Mouse (Mus musculus): ENCODE results near the gene Cmip. TPM values are rescaled to one million over a fixed set of nuclear protein-coding genes. Genes with fewer than 3 reads are reported as not detected.

Cmip gene
- polyA plus RNA-seq, 1 experiment from 2014 or later: 39.0 TPM

DNA sequence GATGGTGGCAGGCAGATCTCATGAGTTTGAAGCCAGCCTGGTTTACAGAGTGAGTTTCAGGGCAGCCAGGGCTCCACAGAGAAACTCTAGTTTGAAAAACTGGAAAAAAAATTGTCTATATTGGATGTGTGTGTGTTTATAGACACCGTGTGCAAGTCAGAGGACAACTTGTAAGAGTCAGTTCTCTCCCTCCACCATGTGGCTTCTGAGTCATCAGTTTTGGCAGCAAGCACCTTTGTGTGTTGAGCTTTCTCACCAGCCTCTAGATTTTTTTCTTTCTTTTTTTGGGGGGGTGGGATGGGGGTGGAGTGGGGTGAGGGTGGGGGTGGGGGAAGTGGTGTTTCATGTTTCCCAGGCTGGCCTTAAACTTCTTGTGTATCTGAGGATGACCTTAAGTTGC, 228.5 kb downstream of the Cmip start:
- Histone ChIP-seq H3K36me3 (ENCODE audit: poor library complexity, severe bottlenecking) (no peaks in the 10 kb centered on the region), H3K4me2 (no peak overlapping the region), H3K27ac (no peak overlapping the region), H3K4me1 (no peaks in the 10 kb centered on the region), H3K4me3 (no peak overlapping the region), H3K27me3 (no peaks in the 10 kb centered on the region), H3K9ac (no peak overlapping the region), H3K9me3 (replicated peaks) (0 out of 2 replicates have a peak, but pooled peaks cover under 1% of the 10 kb centered on the region)
- WGBS: 82% methylated on average over 1 of the region's 1 CpGs
- ATAC-seq: no peak

DNA sequence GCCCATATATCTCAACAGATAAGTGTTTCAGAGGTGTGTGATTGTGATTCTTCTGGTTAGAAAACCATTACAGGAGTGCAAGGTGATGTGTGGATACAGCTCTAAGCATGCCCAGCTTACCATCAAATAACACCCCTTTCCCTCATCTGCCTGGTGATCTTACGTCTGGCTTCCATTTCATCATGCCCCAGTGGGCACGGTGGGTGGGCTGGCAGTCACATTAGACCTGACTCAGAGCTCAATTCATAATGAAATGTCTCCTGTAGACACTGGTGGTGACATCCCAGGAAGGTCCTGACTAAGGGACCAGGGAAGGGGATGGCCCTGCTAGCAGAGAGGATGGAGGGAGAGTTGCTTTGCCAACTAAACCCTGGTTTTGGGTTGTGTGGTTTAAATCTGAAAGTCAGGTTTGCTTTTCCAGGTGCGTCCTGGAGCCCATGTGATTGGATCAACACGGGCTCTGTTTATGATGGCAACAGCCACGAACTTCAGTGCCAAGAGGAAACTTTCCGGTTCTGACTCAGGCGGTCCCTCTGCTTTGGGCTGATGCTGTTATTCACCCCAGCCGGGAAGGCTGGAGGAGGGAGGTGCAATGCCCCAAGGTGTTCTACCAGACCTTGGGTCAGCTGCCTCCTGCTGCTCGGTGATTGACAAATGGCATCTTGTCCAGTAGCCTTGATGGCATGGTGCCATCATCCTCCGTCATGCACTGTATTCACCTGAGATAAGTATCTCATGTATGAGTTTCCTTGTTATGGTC, 231.6 kb downstream of the Cmip start:
- no peak overlapping the region for H3K4me2 ChIP-seq

DNA sequence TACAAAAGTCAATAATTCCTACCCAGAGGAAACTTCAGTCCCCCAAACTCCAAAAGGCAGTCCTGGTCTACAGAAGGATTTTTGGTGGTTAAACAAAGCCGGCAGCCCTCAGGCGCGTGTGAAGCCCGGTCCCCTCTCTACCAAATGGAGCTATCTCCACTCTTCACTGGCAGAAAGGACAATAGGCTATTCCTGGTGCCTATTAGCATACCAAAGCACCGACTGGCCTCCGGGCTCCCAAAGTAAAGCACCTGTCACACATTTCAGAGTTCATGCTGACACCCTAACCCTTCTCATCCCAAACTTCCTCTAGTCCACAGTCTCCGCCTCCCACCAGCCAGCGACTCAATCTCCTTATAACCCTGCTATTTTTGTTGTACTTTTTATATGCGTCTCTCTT, 236.7 kb downstream of the Cmip start:
- H3K4me1 ChIP-seq: peaks cover 10% of the 10 kb centered on the region
- H3K4me3 ChIP-seq: no peak overlapping the region
- no peak overlapping the region for H3K27ac ChIP-seq
- WGBS: 15% methylated on average over 9 of the region's 9 CpGs
- no peaks in the 10 kb centered on the region for H3K36me3 ChIP-seq (ENCODE audit: poor library complexity, severe bottlenecking)
- no peak overlapping the region for H3K4me2 ChIP-seq
- no peaks in the 10 kb centered on the region for H3K9me3 ChIP-seq (replicated peaks)
- no peak for ATAC-seq
- H3K27me3 ChIP-seq: peaks cover 19% of the 10 kb centered on the region
- H3K9ac ChIP-seq: no peak overlapping the region

More for the DNA sequence above, 231.6 kb downstream of the Cmip start:
- Histone ChIP-seq H3K27me3 (no peaks in the 10 kb centered on the region), H3K27ac (no peak overlapping the region), H3K9ac (no peak overlapping the region), H3K4me3 (no peak overlapping the region), H3K9me3 (replicated peaks) (no peaks in the 10 kb centered on the region), H3K4me1 (0 out of 2 replicates have a peak, but pooled peaks cover under 1% of the 10 kb centered on the region), H3K36me3 (ENCODE audit: poor library complexity, severe bottlenecking) (no peaks in the 10 kb centered on the region)
- WGBS: 88% methylated on average over 10 of the region's 10 CpGs
- ATAC-seq: no peak

DNA sequence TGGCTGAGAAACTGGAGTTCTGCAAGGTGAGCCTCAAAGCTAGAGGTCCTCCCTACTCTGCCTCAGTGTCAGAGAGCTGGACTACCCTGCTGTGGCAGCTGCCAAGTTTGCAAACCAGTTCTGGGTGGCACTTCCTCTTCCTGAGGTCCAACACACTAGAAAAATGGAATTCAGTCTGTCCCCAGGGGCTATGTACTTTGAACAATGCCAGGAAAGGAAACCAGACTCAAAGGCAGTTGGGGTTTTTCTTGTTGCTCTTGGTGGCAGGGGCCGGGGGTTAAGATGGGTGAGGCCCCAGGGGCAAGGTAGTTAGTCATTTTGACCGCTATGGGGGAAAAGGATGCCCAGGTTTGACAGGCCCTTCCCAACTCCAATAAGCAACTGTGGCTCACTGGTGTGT, 238.0 kb downstream of the Cmip start:
- Histone ChIP-seq H3K36me3 (ENCODE audit: poor library complexity, severe bottlenecking) (no peaks in the 10 kb centered on the region), H3K4me2 (no peak overlapping the region), H3K27me3 (peaks cover 28% of the 10 kb centered on the region), H3K9ac (no peak overlapping the region), H3K4me3 (no peak overlapping the region), H3K4me1 (peaks cover 14% of the 10 kb centered on the region), H3K9me3 (replicated peaks) (no peaks in the 10 kb centered on the region), H3K27ac (no peak overlapping the region)
- 89% methylated on average over 2 of the region's 2 CpGs for WGBS
- ATAC-seq: no peak

DNA sequence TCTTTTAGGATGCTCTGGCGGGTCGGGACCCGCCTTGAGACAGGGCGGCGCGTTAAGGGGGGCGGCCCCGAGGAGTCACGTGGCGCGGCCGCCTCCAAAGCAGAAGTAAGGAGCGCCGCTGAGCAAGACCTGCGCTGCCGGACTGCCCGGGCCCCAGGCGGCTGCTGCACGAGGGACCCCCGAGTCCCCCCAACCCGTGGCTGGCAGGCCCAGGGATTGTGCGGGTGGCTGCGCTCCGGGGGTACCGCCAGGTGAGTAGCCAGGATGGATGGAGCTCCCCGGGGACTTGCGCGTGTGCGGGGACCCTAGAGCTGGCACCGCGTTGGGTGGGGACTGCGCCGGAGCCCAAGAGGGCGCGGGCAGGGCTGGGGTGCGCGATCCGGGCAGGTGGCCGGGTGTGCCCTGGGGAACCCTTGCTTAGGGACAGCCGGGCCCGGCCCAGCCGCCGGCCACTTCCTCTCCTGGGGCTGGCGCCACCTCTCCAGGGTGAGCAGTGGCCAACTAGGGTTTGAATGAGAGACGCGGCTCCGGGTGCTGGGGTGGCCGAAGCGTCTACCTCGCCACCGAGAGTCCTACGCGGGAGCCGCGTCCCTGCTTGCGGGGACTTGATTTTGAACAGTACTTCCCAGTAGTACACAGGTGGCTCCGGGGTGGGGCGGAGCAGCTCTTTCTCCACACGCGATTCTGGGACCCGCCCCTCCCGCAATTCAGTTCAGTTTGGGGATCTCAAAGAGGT, 241.5 kb downstream of the Cmip start, which contains the start of gene Plcg2:
Gene Plcg2, plus strand, starts transcription at position 113 of the 736 bp plus-strand sequence.
- ATAC-seq: 0 out of 2 replicates have a peak, but pooled peaks have one; percentile 63
- H3K9me3 ChIP-seq (replicated peaks): no peaks in the 10 kb centered on the region
- no peak within 1 kb of the TSS for H3K27ac ChIP-seq
- no peaks in the 10 kb centered on the region for H3K36me3 ChIP-seq (ENCODE audit: poor library complexity, severe bottlenecking)
- peaks cover 31% of the 10 kb centered on the region for H3K27me3 ChIP-seq
- peak within 1 kb of the TSS; percentile 70 for H3K9ac ChIP-seq
- under 1% methylated on average over 61 of the region's 62 CpGs for WGBS
- peak within 1 kb of the TSS; percentile 100 for H3K4me2 ChIP-seq
- peak within 1 kb of the TSS; percentile 57 for H3K4me3 ChIP-seq
- H3K4me1 ChIP-seq: peaks cover 14% of the 10 kb centered on the region

DNA sequence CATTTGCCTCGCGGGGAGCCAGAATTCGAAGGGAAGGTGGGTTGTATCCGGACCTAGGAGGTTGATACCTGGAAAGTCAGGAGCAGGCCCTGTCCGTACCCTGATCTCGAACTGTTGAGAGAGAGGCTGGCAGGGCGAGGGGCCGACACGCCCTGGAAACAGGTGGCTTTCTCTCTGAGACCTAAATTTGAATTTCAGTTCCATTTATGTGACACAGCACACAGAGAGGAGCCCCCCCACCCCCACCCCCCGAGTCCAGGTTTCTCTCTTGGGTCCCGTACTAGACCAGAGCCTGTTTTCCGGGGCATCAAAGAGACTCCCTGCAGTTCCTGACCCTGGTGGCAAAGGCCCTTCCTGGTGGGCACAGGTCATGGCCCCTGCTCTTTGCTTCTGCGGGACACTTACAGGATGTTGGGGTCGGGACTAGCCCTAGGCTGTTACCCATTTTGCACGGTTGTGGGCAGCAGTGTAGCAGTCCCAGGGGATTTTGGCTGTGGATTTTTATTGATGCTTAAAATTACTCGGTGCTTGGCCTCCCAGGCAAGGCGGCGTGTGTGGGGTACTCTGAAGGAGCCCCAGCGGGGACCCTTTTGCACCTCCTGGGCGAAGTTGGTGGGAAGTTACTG, 242.2 kb downstream of the Cmip start:
- no peaks in the 10 kb centered on the region for H3K36me3 ChIP-seq (ENCODE audit: poor library complexity, severe bottlenecking)
- ATAC-seq: no peak
- H3K4me1 ChIP-seq: peaks cover 11% of the 10 kb centered on the region
- H3K27ac ChIP-seq: no peak overlapping the region
- peaks cover 31% of the 10 kb centered on the region for H3K27me3 ChIP-seq
- H3K4me3 ChIP-seq: peak overlapping the region; percentile 57
- H3K9ac ChIP-seq: peak overlapping the region; percentile 70; the same call in 1 of the 2 replicates
- H3K9me3 ChIP-seq (replicated peaks): no peaks in the 10 kb centered on the region
- 15% methylated on average over 20 of the region's 20 CpGs for WGBS
- H3K4me2 ChIP-seq: peak overlapping the region; percentile 100

DNA sequence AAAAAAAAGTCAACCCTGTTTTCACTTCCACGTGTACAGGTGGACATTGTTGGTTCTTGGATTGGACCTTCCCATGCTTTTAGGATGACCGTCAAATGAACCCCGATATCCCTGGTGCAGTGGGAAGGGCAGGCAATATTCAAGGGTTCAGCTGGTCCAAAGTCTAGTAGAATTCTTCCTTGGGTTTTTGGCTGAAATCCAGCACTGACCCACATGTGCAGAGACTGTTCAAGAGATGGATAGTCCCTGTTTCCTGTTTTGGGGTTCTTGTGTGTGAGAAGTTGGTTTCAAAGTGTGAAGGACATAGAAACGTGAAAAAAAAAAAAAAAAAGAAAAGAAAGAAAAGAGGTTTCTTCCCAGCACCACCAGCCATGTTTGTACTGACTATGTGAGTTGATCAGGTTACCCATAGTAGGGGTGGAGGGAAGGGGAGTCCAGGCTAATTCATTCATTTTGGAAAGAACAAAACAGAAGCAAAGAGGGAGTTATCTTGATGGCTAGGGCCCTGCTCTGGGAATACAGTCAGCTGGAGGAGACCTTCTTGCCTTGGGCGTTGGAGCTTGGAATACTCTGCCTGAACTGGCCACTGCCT, 243.5 kb downstream of the Cmip start:
- Histone ChIP-seq H3K9ac (no peak overlapping the region), H3K36me3 (ENCODE audit: poor library complexity, severe bottlenecking) (no peaks in the 10 kb centered on the region), H3K4me3 (no peak overlapping the region), H3K27me3 (peaks cover 31% of the 10 kb centered on the region), H3K4me1 (peaks cover 11% of the 10 kb centered on the region), H3K9me3 (replicated peaks) (no peaks in the 10 kb centered on the region), H3K4me2 (no peak overlapping the region), H3K27ac (no peak overlapping the region)
- WGBS: 78% methylated on average over 5 of the region's 5 CpGs
- ATAC-seq: no peak

DNA sequence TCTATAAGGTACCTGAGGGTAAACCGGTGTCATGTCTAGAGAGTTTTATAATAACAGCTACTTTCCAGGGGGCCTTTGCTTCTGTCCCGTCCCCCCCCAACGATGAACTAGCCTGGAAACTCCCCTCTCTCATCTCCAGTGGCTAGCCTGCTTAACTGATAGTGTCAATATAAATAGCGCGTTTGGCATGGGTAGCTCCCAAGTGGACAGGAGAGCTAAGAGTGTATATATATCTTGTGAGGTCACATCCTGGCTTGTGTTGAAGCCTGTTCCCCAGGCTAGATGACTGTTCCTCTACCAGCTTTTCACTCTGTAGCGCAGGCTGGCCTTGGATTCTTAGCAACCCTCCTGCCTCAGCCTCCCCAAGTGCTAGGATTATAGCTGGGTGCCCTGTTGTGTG, 244.5 kb downstream of the Cmip start:
- Histone ChIP-seq H3K9me3 (replicated peaks) (no peaks in the 10 kb centered on the region), H3K27me3 (peaks cover 31% of the 10 kb centered on the region), H3K36me3 (ENCODE audit: poor library complexity, severe bottlenecking) (no peaks in the 10 kb centered on the region), H3K9ac (no peak overlapping the region), H3K4me3 (no peak overlapping the region), H3K27ac (no peak overlapping the region), H3K4me1 (peaks cover 11% of the 10 kb centered on the region), H3K4me2 (no peak overlapping the region)
- WGBS: 92% methylated on average over 6 of the region's 6 CpGs
- ATAC-seq: no peak

DNA sequence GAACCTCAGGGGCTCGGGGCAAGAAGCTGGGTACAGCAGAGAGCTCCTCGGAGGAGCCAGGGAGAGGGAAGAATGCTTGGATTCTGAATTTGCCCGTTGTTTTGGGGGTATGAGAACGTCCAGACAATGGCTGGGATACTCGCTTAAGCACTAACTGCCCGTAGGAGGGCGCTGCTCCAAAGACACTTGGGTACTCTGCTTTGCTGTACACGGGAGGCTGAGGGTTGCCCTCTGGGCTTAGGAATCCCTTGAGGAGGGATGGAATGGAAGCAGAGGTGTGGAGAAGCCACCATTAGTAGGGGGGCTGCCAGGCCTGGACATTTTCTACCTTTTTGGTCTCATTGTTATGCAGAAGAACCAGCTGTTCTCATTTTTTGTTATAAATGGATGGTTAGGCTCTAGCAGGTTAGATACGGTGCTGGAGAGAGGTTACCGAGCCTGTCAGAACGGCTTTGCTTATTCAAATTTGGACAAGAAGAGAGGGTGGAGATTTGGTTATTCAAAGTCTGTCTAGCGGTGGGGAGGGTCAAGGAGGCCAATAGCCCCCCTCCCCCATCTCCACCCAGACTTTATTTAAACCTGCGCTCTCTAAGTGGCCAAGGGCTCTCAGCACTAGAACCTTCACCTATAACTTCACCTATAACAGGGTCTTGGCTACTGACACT, 246.7 kb downstream of the Cmip start:
- Histone ChIP-seq H3K9ac (no peak overlapping the region), H3K27me3 (peaks cover 13% of the 10 kb centered on the region), H3K4me3 (no peak overlapping the region), H3K4me2 (no peak overlapping the region), H3K36me3 (ENCODE audit: poor library complexity, severe bottlenecking) (no peaks in the 10 kb centered on the region), H3K27ac (no peak overlapping the region), H3K9me3 (replicated peaks) (no peaks in the 10 kb centered on the region), H3K4me1 (peaks cover 4% of the 10 kb centered on the region)
- WGBS: 60% methylated on average over 13 of the region's 13 CpGs
- no peak for ATAC-seq

DNA sequence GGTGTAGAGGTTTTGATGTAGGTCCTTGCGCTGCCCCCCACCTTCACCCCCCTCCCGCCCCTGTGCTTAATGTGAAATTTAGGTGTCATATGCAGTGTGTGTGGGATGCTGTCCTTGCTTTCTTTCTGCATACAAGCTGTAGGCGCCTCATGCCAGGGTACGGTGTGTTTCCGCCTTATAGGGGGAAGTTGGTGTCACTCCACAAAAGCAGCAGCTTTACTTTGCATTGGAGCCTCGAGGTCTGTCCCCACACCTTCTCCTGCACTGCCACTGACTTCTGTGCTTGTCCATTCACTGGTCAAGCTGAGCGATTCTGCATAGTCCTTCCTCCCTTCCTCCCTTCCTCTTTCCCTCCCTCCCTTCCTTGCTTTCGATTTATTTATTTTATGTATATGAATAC, 250.8 kb downstream of the Cmip start:
- 88% methylated on average over 8 of the region's 8 CpGs for WGBS
- H3K27me3 ChIP-seq: no peaks in the 10 kb centered on the region
- ATAC-seq: no peak
- no peaks in the 10 kb centered on the region for H3K36me3 ChIP-seq (ENCODE audit: poor library complexity, severe bottlenecking)
- no peak overlapping the region for H3K4me3 ChIP-seq
- no peak overlapping the region for H3K4me2 ChIP-seq
- H3K9me3 ChIP-seq (replicated peaks): 0 out of 2 replicates have a peak, but pooled peaks cover 5% of the 10 kb centered on the region
- no peak overlapping the region for H3K9ac ChIP-seq
- H3K27ac ChIP-seq: no peak overlapping the region
- no peaks in the 10 kb centered on the region for H3K4me1 ChIP-seq

Data from forebrain, embryonic 13.5 days (tissue).